Mouse (Mus musculus) limb, embryonic 11.5 days (tissue): Measurements from ENCODE around the gene Gm20518. TPM values are rescaled to one million over a fixed set of nuclear protein-coding genes. Genes with fewer than 3 reads are reported as not detected.

ENCODE experiments used
- ATAC-seq: fragments of 200-750 bp; cut with Nextera tagmentation; 2 replicates; pipeline ENCODE4 v1.8.0; 2017; ENCODE audit warnings: low read depth; ENCODE audit not compliant: insufficient number of reproducible peaks, low FRiP score, low TSS enrichment
- DNase-seq: peaks from one replicate; pipeline ENCODE4 v3.0.0-alpha.2; 2015; ENCODE audit warnings: low spot score
- H3K27ac ChIP-seq: fragments of 300-500 bp; sonication (generic); replicated peaks from 2 replicates; pipeline ENCODE4 v1.5.1; 2014; ENCODE audit warnings: low read depth, mild to moderate bottlenecking, low read length
- H3K27me3 ChIP-seq: fragments of 300-500 bp; sonication (generic); 2 replicates; pipeline ENCODE4 v1.6.1; 2014; ENCODE audit warnings: mild to moderate bottlenecking, low read length, mixed read lengths; ENCODE audit not compliant: control insufficient read depth, insufficient read depth
- H3K36me3 ChIP-seq: fragments of 300-500 bp; sonication (generic); 2 replicates; pipeline ENCODE4 v1.6.1; 2014; ENCODE audit warnings: mild to moderate bottlenecking, low read length, moderate library complexity, mixed read lengths; ENCODE audit not compliant: control insufficient read depth, insufficient read depth
- H3K4me1 ChIP-seq: fragments of 300-500 bp; sonication (generic); 2 replicates; pipeline ENCODE4 v1.6.1; 2014; ENCODE audit warnings: low read length, mixed read lengths; ENCODE audit not compliant: control insufficient read depth, insufficient read depth
- H3K4me2 ChIP-seq: fragments of 300-500 bp; sonication (generic); 2 replicates; pipeline ENCODE4 v1.6.1; 2014; ENCODE audit warnings: low read depth, mild to moderate bottlenecking, moderate library complexity; ENCODE audit not compliant: severe bottlenecking
- H3K4me3 ChIP-seq: fragments of 300-500 bp; sonication (generic); 2 replicates; pipeline ENCODE4 v1.5.1; 2014; ENCODE audit warnings: low read depth, low read length
- H3K9ac ChIP-seq: fragments of 300-500 bp; sonication (generic); 2 replicates; pipeline ENCODE4 v1.6.1; 2014; ENCODE audit warnings: mild to moderate bottlenecking, low read length
- H3K9me3 ChIP-seq: fragments of 300-500 bp; sonication (generic); 2 replicates; pipeline ENCODE4 v1.6.1; 2016; ENCODE audit warnings: low read length; ENCODE audit not compliant: control insufficient read depth
- WGBS: fragments of 180-500 bp; shearing (Covaris S2); extraction: QIAGEN DNeasy Blood & Tissue Kit; methylation state at CpG from one replicate; pipeline ENCODE4 v1.1.7; 2014; 5-methylcytosine and 5-hydroxymethylcytosine counted together
- polyA plus RNA-seq: library from polyadenylated mRNA; unstranded; fragments of >200 nt; fragmentation: Nextera tagmentation; extraction: Ambion mirVana; gene quantifications from 2 replicates; pipeline ENCODE4 v1.2.1, GENCODE M21; 2014

Gene Gm20518
- polyA plus RNA-seq, 1 experiment from 2014 or later = 0.48 TPM

DNA sequence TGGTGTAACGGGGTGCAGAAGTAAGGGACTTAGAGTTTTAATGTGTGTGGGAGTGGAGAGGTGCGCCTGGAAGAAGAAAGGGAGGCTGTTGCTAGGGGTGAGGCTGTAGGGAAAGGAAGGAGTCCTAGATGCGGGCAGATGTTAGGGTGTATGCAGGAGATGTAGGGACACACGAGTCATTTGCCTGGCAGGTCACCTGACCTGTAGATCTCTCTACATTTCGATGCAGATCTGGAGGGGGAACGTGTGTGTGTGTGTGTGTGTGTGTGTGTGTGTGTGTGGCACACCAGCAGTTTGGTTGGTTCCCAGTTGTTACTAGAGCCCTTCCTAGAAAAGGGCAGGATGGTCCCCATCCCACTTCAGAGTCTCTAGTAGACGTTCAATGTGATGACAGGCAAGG is 86.5 kb downstream of the Gm20518 start:
- Histone ChIP-seq H3K9ac (no peak overlapping the region), H3K4me2 (no peak overlapping the region; the same call in 1 of the 2 replicates), H3K36me3 (peaks cover 9% of the 10 kb centered on the region), H3K27me3 (peaks cover 28% of the 10 kb centered on the region), H3K27ac (no peak overlapping the region), H3K4me3 (no peak overlapping the region), H3K9me3 (no peaks in the 10 kb centered on the region), H3K4me1 (peaks cover 81% of the 10 kb centered on the region)
- ATAC-seq (no peak), DNase-seq (no peak)
- 15% methylated on average over 7 of the region's 7 CpGs for WGBS

DNA sequence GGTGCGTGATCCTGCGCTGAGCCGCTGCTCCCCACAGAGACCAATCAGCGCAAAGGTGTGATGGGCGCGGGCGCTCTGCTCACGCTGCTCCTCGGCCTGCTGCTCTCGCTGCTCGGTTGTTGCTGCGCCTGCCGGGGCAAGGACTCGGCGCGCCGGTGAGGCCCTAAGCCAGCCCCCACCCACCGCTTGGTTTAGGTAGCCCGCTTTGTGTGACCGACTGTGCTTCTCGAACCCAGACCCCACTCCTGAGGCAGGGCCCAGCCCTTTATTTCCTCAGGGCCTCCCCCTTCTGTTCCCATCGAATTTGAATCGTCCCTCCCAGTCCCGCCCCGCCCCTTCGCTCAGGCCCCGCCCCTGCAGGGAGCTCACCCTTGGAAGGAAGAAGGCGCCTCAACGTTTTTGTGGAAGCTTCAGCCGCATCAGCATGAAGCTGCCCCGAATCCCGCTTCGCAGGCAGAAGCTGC is 87.0 kb downstream of the Gm20518 start:
- Histone ChIP-seq H3K36me3 (peaks cover 9% of the 10 kb centered on the region), H3K9ac (0 out of 2 replicates have a peak overlapping the region, but pooled peaks have one; percentile 12), H3K4me3 (peak overlapping the region; percentile 17), H3K9me3 (no peaks in the 10 kb centered on the region), H3K27ac (no peak overlapping the region), H3K27me3 (peaks cover 28% of the 10 kb centered on the region), H3K4me2 (peak overlapping the region; percentile 50), H3K4me1 (peaks cover 81% of the 10 kb centered on the region)
- DNase-seq (peak; percentile 78), ATAC-seq (peak; percentile 38; the same call in 1 of the 2 replicates)
- WGBS = 2% methylated on average over 33 of the region's 33 CpGs

DNA sequence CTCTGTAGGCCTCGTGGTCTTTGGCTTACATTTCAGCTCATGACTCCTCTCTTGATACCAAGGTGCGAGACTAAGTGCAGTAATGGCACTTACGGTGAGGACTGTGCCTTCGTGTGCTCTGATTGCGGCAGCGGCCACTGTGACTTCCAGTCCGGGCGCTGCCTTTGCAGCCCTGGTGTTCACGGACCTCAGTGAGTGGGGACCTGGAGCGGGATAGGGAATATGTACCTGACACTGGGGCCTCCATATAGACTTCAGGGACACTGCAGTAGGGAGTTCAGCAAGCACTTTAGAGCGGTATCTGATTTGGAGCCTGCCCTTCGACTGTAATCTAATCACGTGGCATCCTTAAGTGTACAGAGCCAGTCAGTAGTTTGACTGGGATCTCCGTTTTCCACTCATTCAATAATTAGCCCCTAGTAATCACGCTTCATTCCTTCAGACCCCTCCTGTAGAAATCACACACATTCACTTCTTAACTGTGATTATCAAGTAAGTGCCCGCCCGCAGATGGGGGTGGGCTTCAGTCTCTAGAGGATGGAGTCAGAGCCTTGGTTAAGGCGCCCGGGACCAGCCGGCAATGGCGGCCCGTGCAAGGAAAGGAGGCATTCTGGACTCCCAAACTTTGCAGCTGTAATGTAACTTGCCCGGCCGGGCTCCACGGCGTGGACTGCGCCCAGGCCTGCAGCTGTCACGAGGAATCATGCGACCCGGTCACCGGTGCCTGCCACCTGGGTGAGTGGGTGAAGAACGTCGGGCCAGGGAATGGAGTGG is 87.6 kb downstream of the Gm20518 start:
- peaks cover 28% of the 10 kb centered on the region for H3K27me3 ChIP-seq
- H3K36me3 ChIP-seq = peaks cover 9% of the 10 kb centered on the region
- H3K4me1 ChIP-seq = peaks cover 82% of the 10 kb centered on the region
- DNase-seq (no peak), ATAC-seq (peak; percentile 2; the same call in 1 of the 2 replicates)
- H3K27ac ChIP-seq = no peak overlapping the region
- H3K4me3 ChIP-seq = peak overlapping the region; percentile 17
- peak overlapping the region; percentile 12; the same call in 1 of the 2 replicates for H3K9ac ChIP-seq
- 15% methylated on average over 33 of the region's 33 CpGs for WGBS
- no peaks in the 10 kb centered on the region for H3K9me3 ChIP-seq
- peak overlapping the region; percentile 50 for H3K4me2 ChIP-seq

DNA sequence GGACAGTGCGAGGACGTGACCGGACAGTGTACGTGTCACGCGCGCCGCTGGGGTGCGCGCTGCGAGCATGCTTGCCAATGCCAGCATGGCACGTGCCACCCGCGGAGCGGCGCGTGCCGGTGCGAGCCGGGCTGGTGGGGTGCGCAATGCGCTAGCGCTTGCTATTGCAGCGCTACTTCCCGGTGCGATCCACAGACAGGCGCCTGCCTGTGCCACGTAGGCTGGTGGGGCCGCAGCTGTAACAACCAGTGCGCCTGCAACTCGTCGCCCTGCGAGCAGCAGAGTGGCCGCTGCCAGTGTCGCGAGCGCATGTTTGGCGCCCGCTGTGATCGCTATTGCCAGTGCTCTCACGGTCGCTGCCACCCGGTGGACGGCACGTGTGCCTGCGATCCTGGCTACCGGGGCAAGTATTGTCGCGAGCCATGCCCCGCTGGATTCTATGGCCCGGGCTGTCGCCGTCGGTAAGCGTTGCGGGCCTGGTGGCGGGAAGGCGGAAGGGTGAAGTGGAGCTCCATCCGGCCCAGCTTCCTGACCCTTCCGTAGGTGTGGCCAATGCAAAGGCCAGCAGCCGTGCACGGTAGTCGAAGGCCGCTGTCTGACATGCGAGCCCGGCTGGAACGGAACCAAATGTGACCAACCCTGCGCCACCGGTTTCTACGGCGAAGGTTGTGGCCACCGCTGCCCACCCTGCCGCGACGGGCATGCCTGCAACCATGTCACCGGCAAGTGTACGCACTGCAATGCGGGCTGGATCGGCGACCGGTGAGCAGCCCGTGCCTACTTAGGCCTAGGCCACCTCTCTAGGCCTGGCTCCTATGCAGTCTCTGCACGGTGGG is 88.4 kb downstream of the Gm20518 start:
- DNase-seq (peak; percentile 65), ATAC-seq (no peak)
- peaks cover 79% of the 10 kb centered on the region for H3K4me1 ChIP-seq
- peak overlapping the region; percentile 50 for H3K4me2 ChIP-seq
- peaks cover 28% of the 10 kb centered on the region for H3K27me3 ChIP-seq
- peak overlapping the region; percentile 23 for H3K4me3 ChIP-seq
- WGBS = 3% methylated on average over 80 of the region's 83 CpGs
- H3K27ac ChIP-seq = no peak overlapping the region
- no peaks in the 10 kb centered on the region for H3K9me3 ChIP-seq
- peak overlapping the region; percentile 49; the same call in 1 of the 2 replicates for H3K9ac ChIP-seq
- H3K36me3 ChIP-seq = peaks cover 9% of the 10 kb centered on the region

DNA sequence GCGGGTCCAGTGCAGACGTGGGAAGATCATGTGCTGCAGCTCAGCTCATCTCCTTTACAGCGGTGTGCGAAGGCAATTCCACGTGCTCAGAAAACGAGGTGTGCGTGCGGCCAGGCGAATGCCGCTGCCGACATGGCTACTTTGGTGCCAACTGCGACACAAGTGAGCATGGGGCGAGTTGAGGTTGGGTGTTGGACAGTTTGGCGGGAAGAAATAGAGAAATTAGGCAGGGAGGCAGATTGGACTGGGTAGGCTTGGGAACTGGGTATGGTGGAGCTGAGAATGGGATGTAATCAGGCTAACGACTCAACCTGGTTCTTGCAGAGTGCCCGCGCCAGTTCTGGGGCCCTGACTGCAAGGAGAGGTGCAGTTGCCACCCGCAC is 89.0 kb downstream of the Gm20518 start:
- H3K4me3 ChIP-seq = peak overlapping the region; percentile 23
- WGBS = 6% methylated on average over 18 of the region's 18 CpGs
- H3K4me2 ChIP-seq = peak overlapping the region; percentile 50
- H3K4me1 ChIP-seq = peaks cover 73% of the 10 kb centered on the region
- DNase-seq (no peak), ATAC-seq (no peak)
- no peaks in the 10 kb centered on the region for H3K9me3 ChIP-seq
- H3K27ac ChIP-seq = no peak overlapping the region
- H3K9ac ChIP-seq = peak overlapping the region; percentile 49; the same call in 1 of the 2 replicates
- peaks cover 28% of the 10 kb centered on the region for H3K27me3 ChIP-seq
- H3K36me3 ChIP-seq = peaks cover 9% of the 10 kb centered on the region

DNA sequence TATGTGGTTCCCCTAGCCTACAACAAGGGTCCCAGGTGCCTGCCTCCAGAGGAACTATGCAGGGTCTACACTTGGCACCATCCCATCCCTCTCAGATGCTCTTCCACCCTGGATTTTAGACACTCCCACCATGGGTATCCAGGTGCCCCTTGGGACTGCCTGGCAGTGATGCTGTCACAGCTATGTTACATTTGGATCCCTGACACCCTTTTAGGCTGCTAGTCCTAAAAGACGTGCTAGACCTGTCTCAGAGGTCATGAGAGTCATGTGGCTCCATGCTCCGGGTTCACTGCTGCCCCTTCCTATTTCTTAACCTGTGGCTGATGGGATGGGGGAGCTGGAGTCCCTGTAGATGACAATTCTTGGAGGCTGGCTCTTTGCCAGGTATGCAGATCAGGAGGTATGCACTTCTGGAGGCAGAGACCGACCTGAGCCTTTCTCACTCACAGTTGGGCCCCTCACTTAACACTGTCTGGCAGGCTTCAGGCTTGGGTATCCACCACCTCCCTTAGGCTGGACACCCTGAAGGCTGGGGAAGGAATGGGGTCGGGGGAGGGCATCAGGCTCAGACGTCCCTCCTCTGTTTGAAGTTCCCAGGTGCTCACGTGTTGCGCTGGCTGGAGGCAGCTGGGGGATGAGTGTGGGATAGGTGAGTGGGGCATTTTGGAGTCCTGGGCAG is 89.6 kb downstream of the Gm20518 start:
- Histone ChIP-seq H3K27me3 (peaks cover 28% of the 10 kb centered on the region), H3K4me1 (peaks cover 68% of the 10 kb centered on the region), H3K9me3 (no peaks in the 10 kb centered on the region), H3K4me3 (no peak overlapping the region), H3K27ac (no peak overlapping the region), H3K4me2 (peak overlapping the region; percentile 50; the same call in 1 of the 2 replicates), H3K36me3 (peaks cover 6% of the 10 kb centered on the region), H3K9ac (no peak overlapping the region)
- 7% methylated on average over 7 of the region's 7 CpGs for WGBS
- DNase-seq (peak; percentile 35), ATAC-seq (no peak)

DNA sequence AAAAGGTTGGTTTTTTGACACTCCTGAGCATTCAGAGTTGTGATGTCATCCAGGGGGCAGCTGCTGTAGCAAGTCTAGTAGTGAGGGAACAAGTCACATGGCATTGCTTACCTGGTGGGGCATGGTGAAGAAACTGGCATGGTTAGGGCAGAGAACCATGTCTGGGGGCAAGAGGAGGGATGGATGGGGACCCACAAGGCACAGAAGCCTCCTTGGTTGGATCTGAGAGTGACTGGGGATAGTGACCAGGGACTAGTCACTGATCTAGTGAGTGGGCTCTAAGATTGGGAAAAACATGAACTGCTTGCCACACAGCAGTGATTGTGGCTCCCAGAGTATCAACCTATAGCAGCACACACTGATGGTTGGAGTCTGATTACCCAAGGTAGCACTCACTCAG is 91.9 kb downstream of the Gm20518 start:
- Histone ChIP-seq H3K9me3 (no peaks in the 10 kb centered on the region), H3K27ac (no peak overlapping the region), H3K27me3 (peaks cover 23% of the 10 kb centered on the region), H3K4me3 (peak overlapping the region; percentile 81; the same call in 1 of the 2 replicates), H3K36me3 (peaks cover 6% of the 10 kb centered on the region), H3K4me1 (peaks cover 49% of the 10 kb centered on the region), H3K9ac (no peak overlapping the region), H3K4me2 (peak overlapping the region; percentile 82; the same call in 1 of the 2 replicates)
- ATAC-seq = no peak
- no peak for DNase-seq
